Mouse (Mus musculus): ENCODE data around the gene Parva.

Gene Parva

GRCm38 (mm10) chr7:112427357-112428157 lies at the start of gene Parva:
Parva (plus strand) TSS chr7:112427505.
- no peak for TF ChIP-seq GATA4 (IDR thresholded peaks at IDR 0.05; ENCODE audit: insufficient replicate concordance, low read length)

- TF ChIP-seq GATA4 (IDR thresholded peaks at IDR 0.05; ENCODE audit: insufficient replicate concordance, low read length), result no peak
These were observed 49.2 kb upstream of the Parva start for GRCm38 (mm10) chr7:112378056-112378455.

GRCm38 (mm10) chr7:112378476-112378875 lies 48.8 kb upstream of the Parva start:
- TF ChIP-seq GATA4 (IDR thresholded peaks at IDR 0.05; ENCODE audit: insufficient replicate concordance, low read length), result no peak

GRCm38 (mm10) chr7:112386521-112386920 lies 40.8 kb upstream of the Parva start:
- TF ChIP-seq GATA4 (IDR thresholded peaks at IDR 0.05; ENCODE audit: insufficient replicate concordance, low read length), result no peak

GRCm38 (mm10) chr7:112387876-112388275 lies 39.4 kb upstream of the Parva start:
- no peak for TF ChIP-seq GATA4 (IDR thresholded peaks at IDR 0.05; ENCODE audit: insufficient replicate concordance, low read length)

- TF ChIP-seq GATA4 (IDR thresholded peaks at IDR 0.05; ENCODE audit: insufficient replicate concordance, low read length), result no peak
These were observed 38.9 kb upstream of the Parva start for GRCm38 (mm10) chr7:112388363-112388875.

- TF ChIP-seq GATA4 (IDR thresholded peaks at IDR 0.05; ENCODE audit: insufficient replicate concordance, low read length), result no peak
These were observed 37.6 kb upstream of the Parva start for GRCm38 (mm10) chr7:112389611-112390251.

GRCm38 (mm10) chr7:112390252-112390936 lies 36.9 kb upstream of the Parva start:
- no peak for TF ChIP-seq GATA4 (IDR thresholded peaks at IDR 0.05; ENCODE audit: insufficient replicate concordance, low read length)

GRCm38 (mm10) chr7:112390937-112391605 lies 36.2 kb upstream of the Parva start:
- TF ChIP-seq GATA4 (IDR thresholded peaks at IDR 0.05; ENCODE audit: insufficient replicate concordance, low read length), result no peak

GRCm38 (mm10) chr7:112397786-112398185 lies 29.5 kb upstream of the Parva start:
- no peak for TF ChIP-seq GATA4 (IDR thresholded peaks at IDR 0.05; ENCODE audit: insufficient replicate concordance, low read length)

- TF ChIP-seq GATA4 (IDR thresholded peaks at IDR 0.05; ENCODE audit: insufficient replicate concordance, low read length), result no peak
These were observed 27.7 kb upstream of the Parva start for GRCm38 (mm10) chr7:112399425-112400170.

GRCm38 (mm10) chr7:112400175-112400574 lies 27.1 kb upstream of the Parva start:
- TF ChIP-seq GATA4 (IDR thresholded peaks at IDR 0.05; ENCODE audit: insufficient replicate concordance, low read length), result no peak

- no peak for TF ChIP-seq GATA4 (IDR thresholded peaks at IDR 0.05; ENCODE audit: insufficient replicate concordance, low read length)
These were observed 22.2 kb upstream of the Parva start for GRCm38 (mm10) chr7:112405061-112405460.

GRCm38 (mm10) chr7:112405578-112405977 lies 21.7 kb upstream of the Parva start:
- no peak for TF ChIP-seq GATA4 (IDR thresholded peaks at IDR 0.05; ENCODE audit: insufficient replicate concordance, low read length)

All from liver, adult (tissue).